Mouse (Mus musculus): ENCODE results near the gene Krtap22-2.
"Not testable (repeated sequence)": the region's sequence is repeated elsewhere in the genome, so short reads cannot be mapped to it uniquely, and the experiment has no call there.

Gene Krtap22-2

GRCm38 (mm10) chr16:89010659-89011058, at the start of gene Krtap22-2:
TSS of gene Krtap22-2 (minus strand) at chr16:89010759.
- no peak for DNase-seq

- no peak for DNase-seq
These were observed 37.2 kb upstream of the Krtap22-2 start, which contains the start of gene Krtap6-5 for GRCm38 (mm10) chr16:89047783-89048182. TSS of gene Krtap6-5 (minus strand) at chr16:89047883.

- DNase-seq, result not testable (repeated sequence)
These were observed 30.8 kb upstream of the Krtap22-2 start, which contains the start of gene Gm10228 for GRCm38 (mm10) chr16:89041372-89041771. TSS of gene Gm10228 (minus strand) at chr16:89041472.

- not testable (repeated sequence) for DNase-seq
These were observed 20.8 kb upstream of the Krtap22-2 start, which contains the start of gene Krtap6-1 for GRCm38 (mm10) chr16:89031399-89031798. TSS of gene Krtap6-1 (plus strand) at chr16:89031699.

GRCm38 (mm10) chr16:89014984-89015383, 4.4 kb upstream of the Krtap22-2 start, which contains the start of gene Gm10229:
TSS of gene Gm10229 (plus strand) at chr16:89015284.
- DNase-seq, result not testable (repeated sequence)

GRCm38 (mm10) chr16:89013973-89014372, 3.4 kb upstream of the Krtap22-2 start:
- DNase-seq, result no peak

GRCm38 (mm10) chr16:88962773-88963172, 47.8 kb downstream of the Krtap22-2 start, which contains the start of gene Krtap16-3:
TSS of gene Krtap16-3 (minus strand) at chr16:88962873.
- no peak for DNase-seq
